Mouse (Mus musculus) MEL (cell line): ENCODE measurements at regions not wholly inside any gene's neighbourhood (a gene's known extent, or its start where the extent isn't known, plus 50 kb on each side); places are given as distances from the start of the nearest gene placed in this dataset.
A peak's percentile ranks its signal among the peaks of the same experiment; 100 is the strongest.

ENCODE experiments used
- DNase-seq: peaks from one replicate; pipeline ENCODE4 v3.0.0; 2011; ENCODE audit warnings: low read depth, low spot score
- H3K27ac ChIP-seq: 2 replicates; pipeline ENCODE4 v1.5.1; 2012; ENCODE audit warnings: low read depth, mild to moderate bottlenecking, control low read depth, low read length, moderate library complexity; ENCODE audit not compliant: control insufficient read depth
- H3K27me3 ChIP-seq, 2 experiments: fragments of 150-350 bp in 1 of 2; sonication (generic) in 1 of 2; 2 replicates each; pipeline ENCODE4 v1.6.1; 2012; ENCODE audit warnings: low read length in 2 of 2, mild to moderate bottlenecking in 2 of 2, improper control_type of control experiment in 1 of 2, moderate library complexity in 1 of 2; ENCODE audit not compliant: insufficient read depth in 2 of 2, control insufficient read depth in 1 of 2
- H3K36me3 ChIP-seq, 2 experiments: 2 replicates each; pipeline ENCODE4 v1.6.1; 2012 to 2014; ENCODE audit warnings: low read length in 2 of 2, improper control_type of control experiment in 1 of 2, inconsistent platforms in 1 of 2, mild to moderate bottlenecking in 1 of 2; ENCODE audit not compliant: insufficient read depth in 2 of 2, control insufficient read depth in 1 of 2
- H3K4me1 ChIP-seq, 2 experiments: fragments of 150-350 bp in 1 of 2; sonication (generic) in 1 of 2; 2 replicates each; pipeline ENCODE4 v1.6.1; 2012; ENCODE audit warnings: low read length in 2 of 2, improper control_type of control experiment in 1 of 2, mild to moderate bottlenecking in 1 of 2; ENCODE audit not compliant: insufficient read depth in 2 of 2, control insufficient read depth in 1 of 2
- H3K4me3 ChIP-seq, 2 experiments: fragments of 150-350 bp in 1 of 2; sonication (generic) in 1 of 2; 2 replicates each; pipeline ENCODE4 v1.5.1; 2012; ENCODE audit warnings: low read depth in 2 of 2, low read length in 2 of 2, mild to moderate bottlenecking in 2 of 2, moderate library complexity in 2 of 2, control low read depth in 1 of 2, improper control_type of control experiment in 1 of 2; ENCODE audit not compliant: control insufficient read depth in 1 of 2, insufficient read depth in 1 of 2
- H3K79me2 ChIP-seq: 2 replicates; pipeline ENCODE4 v1.6.1; 2012; ENCODE audit warnings: mild to moderate bottlenecking, low read length, moderate library complexity; ENCODE audit not compliant: control insufficient read depth, poor library complexity, insufficient read depth
- H3K9ac ChIP-seq: 2 replicates; pipeline ENCODE4 v1.6.1; 2012; ENCODE audit warnings: low read depth, mild to moderate bottlenecking, control low read depth, low read length, moderate library complexity; ENCODE audit not compliant: control insufficient read depth, poor library complexity, severe bottlenecking
- H3K9me3 ChIP-seq: fragments of 150-350 bp; sonication (generic); replicated peaks from 2 replicates; pipeline ENCODE4 v1.6.1; 2012; ENCODE audit warnings: mild to moderate bottlenecking, low read length, improper control_type of control experiment, moderate library complexity; ENCODE audit not compliant: insufficient read depth
- BHLHE40 ChIP-seq: IDR thresholded peaks from 2 replicates; pipeline ENCODE4 v1.6.1; 2012; ENCODE audit warnings: low read depth, mild to moderate bottlenecking, inconsistent platforms, low read length, improper control_type of control experiment, borderline replicate concordance
- ELF1 ChIP-seq: IDR thresholded peaks from 2 replicates; pipeline ENCODE4 v1.6.1; 2014; ENCODE audit warnings: low read depth, mild to moderate bottlenecking, inconsistent platforms, low read length, improper control_type of control experiment, moderate library complexity
- GATA1 ChIP-seq: IDR thresholded peaks from 2 replicates; pipeline ENCODE4 v1.6.1; 2011; ENCODE audit warnings: low read depth, low read length, improper control_type of control experiment
- KAT2A ChIP-seq: conservative IDR thresholded peaks from 2 replicates; pipeline ENCODE4 v1.6.1; 2012; ENCODE audit warnings: low read depth, low read length, improper control_type of control experiment, inconsistent platforms
- MAFK ChIP-seq: IDR thresholded peaks from 2 replicates; pipeline ENCODE4 v1.6.1; 2011; ENCODE audit warnings: low read depth, mild to moderate bottlenecking, low read length, improper control_type of control experiment, borderline replicate concordance
- MAX ChIP-seq: IDR thresholded peaks from 2 replicates; pipeline ENCODE4 v1.6.1; 2011; ENCODE audit warnings: low read length, improper control_type of control experiment
- MEF2A ChIP-seq: IDR thresholded peaks from 2 replicates; pipeline ENCODE4 v1.6.1; 2014; ENCODE audit warnings: low read depth, mild to moderate bottlenecking, inconsistent platforms, low read length, improper control_type of control experiment; ENCODE audit not compliant: poor library complexity, insufficient replicate concordance, severe bottlenecking; ENCODE audit errors: extremely low read depth
- MYB ChIP-seq: IDR thresholded peaks from 2 replicates; pipeline ENCODE4 v1.6.1; 2011; ENCODE audit warnings: mild to moderate bottlenecking, low read depth, low read length, improper control_type of control experiment
- MYC ChIP-seq: IDR thresholded peaks from 2 replicates; pipeline ENCODE4 v1.6.1; 2011; ENCODE audit warnings: low read depth, mild to moderate bottlenecking, low read length, improper control_type of control experiment, moderate library complexity
- NELFE ChIP-seq: IDR thresholded peaks from 2 replicates; pipeline ENCODE4 v1.6.1; 2011; ENCODE audit warnings: low read depth, low read length, improper control_type of control experiment
- POLR2AphosphoS5 ChIP-seq: IDR thresholded peaks from 2 replicates; pipeline ENCODE4 v1.6.1; 2012; ENCODE audit warnings: low read depth, borderline replicate concordance, mild to moderate bottlenecking, inconsistent platforms, low read length, moderate library complexity, mixed read lengths
- RAD21 ChIP-seq: IDR thresholded peaks from 2 replicates; pipeline ENCODE4 v1.6.1; 2011; ENCODE audit warnings: mild to moderate bottlenecking, low read depth, low read length, improper control_type of control experiment
- RCOR1 ChIP-seq: IDR thresholded peaks from 2 replicates; pipeline ENCODE4 v1.6.1; 2012; ENCODE audit warnings: low read depth, mild to moderate bottlenecking, inconsistent platforms, low read length, improper control_type of control experiment
- SIN3A ChIP-seq: IDR thresholded peaks from 2 replicates; pipeline ENCODE4 v1.6.1; 2012; ENCODE audit warnings: low read length, improper control_type of control experiment, inconsistent platforms
- SMC3 ChIP-seq: IDR thresholded peaks from 2 replicates; pipeline ENCODE4 v1.6.1; 2011; ENCODE audit warnings: low read depth, low read length, improper control_type of control experiment
- TAL1 ChIP-seq: IDR thresholded peaks from 2 replicates; pipeline ENCODE4 v1.6.1; 2012; ENCODE audit warnings: mild to moderate bottlenecking, inconsistent platforms, low read length, moderate library complexity, mixed read lengths
- TBP ChIP-seq: IDR thresholded peaks from 2 replicates; pipeline ENCODE4 v1.8.0; 2011; ENCODE audit warnings: low read depth, low read length, improper control_type of control experiment
- USF1 ChIP-seq: IDR thresholded peaks from 2 replicates; pipeline ENCODE4 v1.6.1; 2014; ENCODE audit warnings: low read depth, mild to moderate bottlenecking, inconsistent platforms, low read length, improper control_type of control experiment, moderate library complexity
- USF2 ChIP-seq, 2 experiments: IDR thresholded peaks; 2 replicates each; pipeline ENCODE4 v1.6.1; 2011 to 2012; ENCODE audit warnings: improper control_type of control experiment in 2 of 2, low read length in 2 of 2, borderline replicate concordance in 1 of 2, inconsistent platforms in 1 of 2, low read depth in 1 of 2, mild to moderate bottlenecking in 1 of 2; ENCODE audit not compliant: insufficient read depth in 1 of 2
- ZKSCAN1 ChIP-seq: IDR thresholded peaks from 2 replicates; pipeline ENCODE4 v1.6.1; 2012; ENCODE audit warnings: low read depth, mild to moderate bottlenecking, inconsistent platforms, low read length, improper control_type of control experiment, moderate library complexity
- ZNF384 ChIP-seq: IDR thresholded peaks from 2 replicates; pipeline ENCODE4 v1.6.1; 2012; ENCODE audit warnings: low read depth, mild to moderate bottlenecking, inconsistent platforms, low read length, improper control_type of control experiment

- Histone ChIP-seq H3K4me3 (no peak overlapping the region), H3K9ac (no peak overlapping the region), H3K79me2 (no peaks in the 10 kb centered on the region), H3K27ac (no peak overlapping the region), H3K36me3 (peaks cover 0 to 9% of the 10 kb centered on the region in 2 experiments; a peak in 2 of 4 replicates), H3K27me3 (no peaks in the 10 kb centered on the region), H3K4me1 (0 out of 4 replicates have a peak, but pooled peaks cover 0 to 2% of the 10 kb centered on the region in 2 experiments), H3K9me3 (no peaks in the 10 kb centered on the region)
- DNase-seq, result no peak
- no peak for TF ChIP-seq USF2 (IDR thresholded peaks at IDR 0.05; ENCODE audit: borderline replicate concordance in 1 of 2, insufficient read depth in 1 of 2, low read depth in 1 of 2, low read length in 2 of 2)
- TF ChIP-seq MYC, result no peak
- no peak for TF ChIP-seq SIN3A
- no peak for TF ChIP-seq KAT2A
- no peak for TF ChIP-seq SMC3
- TF ChIP-seq ZNF384, result no peak
- TF ChIP-seq RCOR1, result no peak
- TF ChIP-seq TAL1, result no peak
- TF ChIP-seq POLR2AphosphoS5, result no peak
- no peak for TF ChIP-seq MYB
- TF ChIP-seq MAX, result no peak
- no peak for TF ChIP-seq ELF1
- TF ChIP-seq RAD21, result no peak
Measured at GRCm38 (mm10) chr7:51722420-51722819, 100.6 kb downstream of the Slc17a6 start.

- H3K9me3 ChIP-seq, result no peaks in the 10 kb centered on the region
- H3K27ac ChIP-seq, result no peak overlapping the region
- DNase-seq, result peak; percentile 49
- no peaks in the 10 kb centered on the region for H3K27me3 ChIP-seq
- 0 out of 4 replicates have a peak, but pooled peaks cover 0 to 2% of the 10 kb centered on the region in 2 experiments for H3K4me1 ChIP-seq
- TF ChIP-seq GATA1 (peak; percentile 52), BHLHE40 (no peak), MEF2A (peak; percentile 29; the same call in 1 of the 2 replicates)
- no peaks in the 10 kb centered on the region for H3K79me2 ChIP-seq
- H3K36me3 ChIP-seq, result peaks cover 0 to 9% of the 10 kb centered on the region in 2 experiments; a peak in 2 of 4 replicates
- H3K9ac ChIP-seq, result no peak overlapping the region
- H3K4me3 ChIP-seq, result no peak overlapping the region
Measured at GRCm38 (mm10) chr7:51723955-51724354, 102.1 kb downstream of the Slc17a6 start.

- H3K27ac ChIP-seq, result no peak overlapping the region
- no peak for DNase-seq
- H3K4me3 ChIP-seq, result no peak overlapping the region
- no peak for TF ChIP-seq ELF1
- TF ChIP-seq MYB, result no peak
- TF ChIP-seq SMC3, result no peak
- no peak for TF ChIP-seq NELFE
- TF ChIP-seq MAFK, result no peak
- no peak for TF ChIP-seq ZNF384
- no peak for TF ChIP-seq ZKSCAN1
- no peak for TF ChIP-seq USF1
- no peak for TF ChIP-seq MAX
- TF ChIP-seq KAT2A, result no peak
- no peak for TF ChIP-seq TBP
- TF ChIP-seq POLR2AphosphoS5, result no peak
- H3K4me1 ChIP-seq, result no peaks in the 10 kb centered on the region
- H3K9ac ChIP-seq, result no peak overlapping the region
- no peaks in the 10 kb centered on the region for H3K27me3 ChIP-seq
- no peaks in the 10 kb centered on the region for H3K79me2 ChIP-seq
- H3K36me3 ChIP-seq, result no peaks in the 10 kb centered on the region
- H3K9me3 ChIP-seq, result no peaks in the 10 kb centered on the region
Measured at GRCm38 (mm10) chr7:51736285-51736684, 114.5 kb downstream of the Slc17a6 start.
